Mouse (Mus musculus) intestine, postnatal 0 days (tissue): ENCODE measurements around the gene Mr1. TPM values are rescaled to one million over a fixed set of nuclear protein-coding genes. Genes with fewer than 3 reads are reported as not detected.
"Not testable (repeated sequence)": the region's sequence is repeated elsewhere in the genome, so short reads cannot be mapped to it uniquely, and the experiment has no call there.

Experiments used
- ATAC-seq: fragments of 200-750 bp; cut with Nextera tagmentation; 2 replicates; pipeline ENCODE4 v1.8.0; 2017; ENCODE audit warnings: mild to moderate bottlenecking, moderate TSS enrichment, moderate library complexity
- H3K27ac ChIP-seq: fragments of 300-500 bp; sonication (generic); 2 replicates; pipeline ENCODE4 v1.5.1; 2014; ENCODE audit warnings: mild to moderate bottlenecking, low read depth, low read length, moderate library complexity
- H3K27me3 ChIP-seq: fragments of 300-500 bp; sonication (generic); replicated peaks from 2 replicates; pipeline ENCODE4 v1.6.1; 2014; ENCODE audit warnings: low read length, mixed read lengths; ENCODE audit not compliant: control insufficient read depth, insufficient read depth
- H3K36me3 ChIP-seq: fragments of 300-500 bp; sonication (generic); 2 replicates; pipeline ENCODE4 v1.6.1; 2014; ENCODE audit warnings: mild to moderate bottlenecking, moderate library complexity; ENCODE audit not compliant: control insufficient read depth, insufficient read depth
- H3K4me1 ChIP-seq: fragments of 300-500 bp; sonication (generic); replicated peaks from 2 replicates; pipeline ENCODE4 v1.6.1; 2014; ENCODE audit warnings: antibody characterized with exemption, low read length, mixed read lengths; ENCODE audit not compliant: control insufficient read depth, insufficient read depth
- H3K4me2 ChIP-seq: fragments of 300-500 bp; sonication (generic); replicated peaks from 2 replicates; pipeline ENCODE4 v1.6.1; 2014; ENCODE audit warnings: low read depth, mild to moderate bottlenecking, moderate library complexity
- H3K4me3 ChIP-seq: fragments of 300-500 bp; sonication (generic); 2 replicates; pipeline ENCODE4 v1.5.1; 2014; ENCODE audit warnings: low read depth, low read length
- H3K9ac ChIP-seq: fragments of 300-500 bp; sonication (generic); 2 replicates; pipeline ENCODE4 v1.6.1; 2014; ENCODE audit warnings: mild to moderate bottlenecking, low read depth, low read length
- H3K9me3 ChIP-seq: fragments of 300-500 bp; sonication (generic); 2 replicates; pipeline ENCODE4 v1.6.1; 2016; ENCODE audit warnings: mixed run types; ENCODE audit not compliant: control insufficient read depth
- CTCF ChIP-seq: sonication (generic); IDR thresholded peaks from 2 replicates; pipeline ENCODE4 v1.5.1; 2016; ENCODE audit warnings: low read depth, mild to moderate bottlenecking, control low read depth, antibody characterized with exemption, moderate library complexity
- WGBS: fragments of 180-500 bp; shearing (Covaris S2); extraction: QIAGEN DNeasy Blood & Tissue Kit; methylation state at CpG from one replicate; pipeline ENCODE4 v1.1.7; 2014; 5-methylcytosine and 5-hydroxymethylcytosine counted together
- polyA plus RNA-seq: library from polyadenylated mRNA; unstranded; fragments of >200 nt; fragmentation: Nextera tagmentation; extraction: Ambion mirVana; gene quantifications from 2 replicates; pipeline ENCODE4 v1.2.1, GENCODE M21; 2015

Gene Mr1
- polyA plus RNA-seq, 1 experiment from 2014 or later = 2.8 TPM

DNA sequence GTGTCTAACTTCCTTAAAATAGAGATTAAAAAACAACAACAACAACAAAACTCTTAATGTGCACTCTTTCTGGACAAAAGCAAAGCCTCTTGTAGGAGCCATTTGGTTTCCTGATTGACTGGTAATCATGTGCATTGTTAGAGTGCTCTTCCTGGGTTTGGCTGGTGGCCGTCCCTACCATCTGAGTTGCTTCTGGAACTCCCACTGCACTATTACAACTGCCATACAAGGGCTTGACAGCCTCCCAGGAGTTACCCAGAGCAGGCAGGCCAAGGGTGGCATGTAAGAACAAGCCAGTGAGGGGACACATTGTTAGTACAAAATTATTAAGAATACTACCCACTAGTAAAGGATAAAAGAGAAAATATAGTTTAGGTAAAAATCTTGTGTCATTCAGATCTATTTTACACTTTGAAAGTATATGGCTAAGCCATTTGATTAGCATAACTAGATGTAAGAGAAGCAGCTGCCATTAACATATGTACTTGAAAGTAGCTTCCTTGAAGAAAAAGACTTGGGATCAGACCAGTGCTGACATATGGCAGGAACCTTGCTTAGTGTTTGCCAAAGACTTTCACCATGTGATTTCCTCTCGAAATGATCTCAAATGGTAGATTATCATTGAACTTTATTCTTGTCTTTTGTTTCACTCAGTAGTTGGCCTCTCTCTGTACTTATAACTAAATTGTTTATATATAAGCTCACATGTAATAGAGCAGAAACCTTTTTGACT is 31.7 kb upstream of the Mr1 start:
- peaks cover 29% of the 10 kb centered on the region for H3K36me3 ChIP-seq
- no peaks in the 10 kb centered on the region for H3K9me3 ChIP-seq
- no peak for ATAC-seq
- no peak overlapping the region for H3K4me2 ChIP-seq
- H3K9ac ChIP-seq = no peak overlapping the region
- no peak overlapping the region for H3K4me3 ChIP-seq
- H3K4me1 ChIP-seq = no peaks in the 10 kb centered on the region
- no peaks in the 10 kb centered on the region for H3K27me3 ChIP-seq
- 85% methylated on average over 2 of the region's 2 CpGs for WGBS
- no peak overlapping the region for H3K27ac ChIP-seq
- no peak for TF ChIP-seq CTCF

- no peak for TF ChIP-seq CTCF
- no peak for ATAC-seq
- 80% methylated on average over 1 of the region's 1 CpGs for WGBS
- Histone ChIP-seq H3K4me1 (no peaks in the 10 kb centered on the region), H3K9ac (no peak overlapping the region), H3K9me3 (no peaks in the 10 kb centered on the region), H3K36me3 (peaks cover 19% of the 10 kb centered on the region), H3K4me2 (no peak overlapping the region), H3K4me3 (no peak overlapping the region), H3K27me3 (no peaks in the 10 kb centered on the region), H3K27ac (no peak overlapping the region)
Measured at GRCm38 (mm10) chr1:155174424-155174823, 27.8 kb upstream of the Mr1 start.

DNA sequence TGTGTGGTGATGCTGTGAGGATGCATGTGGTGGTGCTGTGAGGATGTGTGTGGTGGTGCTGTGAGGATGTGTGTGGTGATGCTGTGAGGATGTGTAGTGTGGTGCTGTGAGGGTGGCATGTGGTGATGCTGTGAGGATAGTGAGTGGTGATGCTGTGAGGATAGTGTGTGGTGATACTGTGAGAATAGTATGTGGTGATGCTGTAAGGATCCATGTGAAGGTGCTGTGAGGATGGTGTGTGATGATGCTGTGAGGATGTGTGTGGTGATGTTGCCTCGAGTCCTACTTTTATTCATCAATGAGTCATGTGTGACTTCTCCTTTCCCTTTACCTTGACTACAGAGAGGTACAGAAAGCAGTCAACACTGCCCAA is 27.0 kb upstream of the Mr1 start:
- H3K9me3 ChIP-seq, H3K4me3 ChIP-seq, H3K27me3 ChIP-seq, H3K9ac ChIP-seq, H3K4me1 ChIP-seq, H3K4me2 ChIP-seq, H3K27ac ChIP-seq, ATAC-seq: not testable (repeated sequence)
- H3K36me3 ChIP-seq = peaks cover 19% of the 10 kb centered on the region
- 86% methylated on average over 1 of the region's 1 CpGs for whole genome bisulfite sequencing

GRCm38 (mm10) chr1:155172895-155173643 is 26.5 kb upstream of the Mr1 start:
- Histone ChIP-seq H3K27me3 (no peaks in the 10 kb centered on the region), H3K9ac (no peak overlapping the region), H3K4me1 (no peaks in the 10 kb centered on the region), H3K27ac (no peak overlapping the region), H3K36me3 (peaks cover 17% of the 10 kb centered on the region), H3K4me3 (no peak overlapping the region), H3K9me3 (no peaks in the 10 kb centered on the region), H3K4me2 (no peak overlapping the region)
- TF ChIP-seq CTCF = no peak
- no peak for ATAC-seq
- 96% methylated on average over 3 of the region's 3 CpGs for WGBS

DNA sequence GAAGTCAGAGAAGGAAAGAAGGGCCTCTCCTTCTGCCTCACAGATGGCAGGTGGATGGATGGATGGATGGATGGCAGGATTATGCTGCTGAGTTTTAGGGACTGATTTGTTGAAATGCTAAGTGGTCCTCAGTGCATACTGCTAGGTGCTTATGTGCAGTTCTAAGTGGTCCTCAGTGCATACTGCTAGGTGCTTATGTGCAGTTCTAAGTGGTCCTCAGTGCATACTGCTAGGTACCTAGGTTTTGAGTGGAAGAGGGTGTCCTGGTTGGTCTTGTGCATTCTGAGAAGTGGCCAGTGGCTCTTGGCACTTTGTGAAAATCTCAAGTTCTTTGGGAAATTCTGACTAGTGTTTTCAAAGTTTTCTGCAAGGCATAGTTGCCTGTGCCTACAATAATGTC is 23.3 kb upstream of the Mr1 start:
- no peak for ATAC-seq
- H3K4me3 ChIP-seq = no peak overlapping the region
- TF ChIP-seq CTCF = no peak

GRCm38 (mm10) chr1:155167453-155167852 is 20.8 kb upstream of the Mr1 start:
- Histone ChIP-seq H3K36me3 (no peaks in the 10 kb centered on the region), H3K4me2 (no peak overlapping the region), H3K27ac (no peak overlapping the region), H3K9ac (no peak overlapping the region), H3K4me1 (no peaks in the 10 kb centered on the region), H3K9me3 (no peaks in the 10 kb centered on the region), H3K4me3 (no peak overlapping the region), H3K27me3 (no peaks in the 10 kb centered on the region)
- ATAC-seq = no peak
- whole genome bisulfite sequencing = 84% methylated on average over 3 of the region's 3 CpGs
- no peak for TF ChIP-seq CTCF

More for the DNA sequence above, 23.3 kb upstream of the Mr1 start:
- no peaks in the 10 kb centered on the region for H3K27me3 ChIP-seq
- H3K4me1 ChIP-seq = no peaks in the 10 kb centered on the region
- H3K9me3 ChIP-seq = no peaks in the 10 kb centered on the region
- 0 out of 2 replicates have a peak, but pooled peaks cover 2% of the 10 kb centered on the region for H3K36me3 ChIP-seq
- no peak overlapping the region for H3K4me2 ChIP-seq
- H3K27ac ChIP-seq = no peak overlapping the region
- H3K9ac ChIP-seq = no peak overlapping the region
